In genomic region chr1:133083942-133084625, GRCm38 (mm10) we compare ENCODE assay signal across 9 mouse cellular contexts. TPM values are rescaled to one million over a fixed set of nuclear protein-coding genes. Genes with fewer than 3 reads are reported as not detected.
A peak's percentile ranks its signal among the peaks of the same experiment; 100 is the strongest.
DNase-seq lines count a peak whose midpoint lies in the region.
"Had no signal": no experiment of that assay in that cellular context is flagged by ENCODE, and none has a peak within 500 bp of the region (broad histone marks: within the 10 kb centered on the region; RNA-seq: fewer than 3 reads in every experiment).

No protein-coding gene starts in this region.

- DNase-seq in ES-CJ7 (ENCODE audit: low read depth, low spot score) = peak; percentile 92
- peak; percentile 50 for DNase-seq in c-Kit-positive CD71-positive TER-119-negative erythroid progenitor cells, embryonic 14.5 days (ENCODE audit: low read depth)
- DNase-seq in heart, postnatal 4 days = peak; percentile 64
- DNase-seq in lung, postnatal 4 days = peak; percentile 58 to 79
- no peak for DNase-seq in left cerebral cortex, adult 18-20 months (ENCODE audit: low spot score in 2 of 2)
- DNase-seq in cerebellum, postnatal 4 days (ENCODE audit: low spot score in 2 of 2) = no peak
- DNase-seq in Muller cell, postnatal 12 days (ENCODE audit: inconsistent ontology term) = no peak
- DNase-seq: cerebellum, adult 11-12 months; lung, embryonic 14.5 days had no signal

RNA-seq across cellular contexts. Expression of gene Pik3c2b, which starts 38.6 kb away (rescaled TPM):
- 10 to 100 TPM; 29.8 to 30.8 TPM for total RNA-seq in heart, postnatal 4 days (2021)
- total RNA-seq in left cerebral cortex, adult 18-20 months (2021) = 10 to 100 TPM; 14.6 to 15.2 TPM

RNA-seq across cellular contexts. Expression of gene Ppp1r15b, which starts 46.9 kb away (rescaled TPM):
- total RNA-seq in heart, postnatal 4 days (2021) = 10 to 100 TPM; 41.6 to 44.4 TPM
- total RNA-seq in left cerebral cortex, adult 18-20 months (2021) = 10 to 100 TPM; 44.6 to 49.3 TPM

RNA-seq across cellular contexts. Expression of gene Mdm4, which starts 53.7 kb away (rescaled TPM):
- 10 to 100 TPM; 55.1 to 59.8 TPM for total RNA-seq in heart, postnatal 4 days (2021)
- 10 to 100 TPM; 76.8 to 77.9 TPM for total RNA-seq in left cerebral cortex, adult 18-20 months (2021)

Comparison
In these comparisons a context has a peak if more than half of its experiments do, and no peak if none do; other contexts are left out.
1. DNase-seq: peak in ES-CJ7 (single experiment), c-Kit-positive CD71-positive TER-119-negative erythroid progenitor cells, embryonic 14.5 days (single experiment), heart, postnatal 4 days (single experiment) and lung, postnatal 4 days (2 of 2); none in left cerebral cortex, adult 18-20 months (0 of 2), cerebellum, postnatal 4 days (0 of 2) and Muller cell, postnatal 12 days (single experiment).